Mouse (Mus musculus): ENCODE results near the gene 2310061I04Rik. TPM values are rescaled to one million over a fixed set of nuclear protein-coding genes. Genes with fewer than 3 reads are reported as not detected.
"Not testable (repeated sequence)": the region's sequence is repeated elsewhere in the genome, so short reads cannot be mapped to it uniquely, and the experiment has no call there.

The 2310061I04Rik gene
- polyA plus RNA-seq (2015; fragmentation: Nextera tagmentation; extraction: Ambion mirVana) = 20.5 and 21.7 TPM in 2 replicates

GRCm38 (mm10) chr17:35896781-35897643, at the start of gene 2310061I04Rik:
2310061I04Rik (minus strand) TSS chr17:35897431.
- no peaks in the 10 kb centered on the region; the same call in 1 of the 2 replicates for H3K4me1 ChIP-seq (replicated peaks; ENCODE audit: control insufficient read depth, insufficient read depth)
- peak within 1 kb of the TSS; percentile 85 for H3K27ac ChIP-seq (replicated peaks)
- H3K9me3 ChIP-seq (ENCODE audit: control insufficient read depth, low read length) = no peaks in the 10 kb centered on the region
- DNase-seq (ENCODE audit: low spot score) (peak; percentile 94), ATAC-seq (ENCODE audit: low FRiP score, low TSS enrichment) (peak; percentile 88)
- WGBS = under 1% methylated on average over 68 of the region's 86 CpGs
- H3K9ac ChIP-seq (ENCODE audit: low read length) = peak within 1 kb of the TSS; percentile 84
- TF ChIP-seq CTCF (IDR thresholded peaks at IDR 0.05; ENCODE audit: low read depth) = no peak
- peak within 1 kb of the TSS; percentile 85 for H3K4me3 ChIP-seq (ENCODE audit: low read depth, low read length)
- peaks cover 7% of the 10 kb centered on the region; the same call in 1 of the 2 replicates for H3K36me3 ChIP-seq (ENCODE audit: control insufficient read depth, insufficient read depth, low read length)
- H3K4me2 ChIP-seq (replicated peaks; ENCODE audit: low read depth) = peak within 1 kb of the TSS; percentile 99
- H3K27me3 ChIP-seq (ENCODE audit: control insufficient read depth, insufficient read depth, low read length) = no peaks in the 10 kb centered on the region

GRCm38 (mm10) chr17:35939941-35940340, 42.7 kb upstream of the 2310061I04Rik start:
- H3K4me2 ChIP-seq (replicated peaks; ENCODE audit: low read depth) = no peak overlapping the region
- no peaks in the 10 kb centered on the region for H3K27me3 ChIP-seq (ENCODE audit: control insufficient read depth, insufficient read depth, low read length)
- TF ChIP-seq EP300 (optimal IDR thresholded peaks at IDR 0.05) = no peak
- no peak for TF ChIP-seq CTCF (IDR thresholded peaks at IDR 0.05; ENCODE audit: low read depth)
- H3K27ac ChIP-seq (replicated peaks) = no peak overlapping the region
- no peaks in the 10 kb centered on the region for H3K36me3 ChIP-seq (ENCODE audit: control insufficient read depth, insufficient read depth, low read length)
- H3K4me1 ChIP-seq (replicated peaks; ENCODE audit: control insufficient read depth, insufficient read depth) = no peaks in the 10 kb centered on the region
- no peak overlapping the region for H3K4me3 ChIP-seq (ENCODE audit: low read depth, low read length)
- 71% methylated on average over 1 of the region's 1 CpGs for WGBS
- no peak overlapping the region for H3K9ac ChIP-seq (ENCODE audit: low read length)
- no peak for ATAC-seq (ENCODE audit: low FRiP score, low TSS enrichment)
- no peak for DNase-seq (ENCODE audit: low spot score)
- no peaks in the 10 kb centered on the region for H3K9me3 ChIP-seq (ENCODE audit: control insufficient read depth, low read length)

- 47% methylated on average over 2 of the region's 2 CpGs for WGBS
- Histone ChIP-seq H3K4me3 (ENCODE audit: low read depth, low read length) (no peak overlapping the region), H3K4me1 (replicated peaks; ENCODE audit: control insufficient read depth, insufficient read depth) (no peaks in the 10 kb centered on the region), H3K9me3 (ENCODE audit: control insufficient read depth, low read length) (no peaks in the 10 kb centered on the region), H3K4me2 (replicated peaks; ENCODE audit: low read depth) (no peak overlapping the region), H3K36me3 (ENCODE audit: control insufficient read depth, insufficient read depth, low read length) (no peaks in the 10 kb centered on the region), H3K27ac (replicated peaks) (no peak overlapping the region), H3K27me3 (ENCODE audit: control insufficient read depth, insufficient read depth, low read length) (no peaks in the 10 kb centered on the region), H3K9ac (ENCODE audit: low read length) (no peak overlapping the region)
- DNase-seq (ENCODE audit: low spot score) (no peak), ATAC-seq (ENCODE audit: low FRiP score, low TSS enrichment) (no peak)
- TF ChIP-seq CTCF (IDR thresholded peaks at IDR 0.05; ENCODE audit: low read depth) = no peak
- no peak for TF ChIP-seq EP300 (optimal IDR thresholded peaks at IDR 0.05)
Observed at GRCm38 (mm10) chr17:35939108-35939507, 41.9 kb upstream of the 2310061I04Rik start.

DNA sequence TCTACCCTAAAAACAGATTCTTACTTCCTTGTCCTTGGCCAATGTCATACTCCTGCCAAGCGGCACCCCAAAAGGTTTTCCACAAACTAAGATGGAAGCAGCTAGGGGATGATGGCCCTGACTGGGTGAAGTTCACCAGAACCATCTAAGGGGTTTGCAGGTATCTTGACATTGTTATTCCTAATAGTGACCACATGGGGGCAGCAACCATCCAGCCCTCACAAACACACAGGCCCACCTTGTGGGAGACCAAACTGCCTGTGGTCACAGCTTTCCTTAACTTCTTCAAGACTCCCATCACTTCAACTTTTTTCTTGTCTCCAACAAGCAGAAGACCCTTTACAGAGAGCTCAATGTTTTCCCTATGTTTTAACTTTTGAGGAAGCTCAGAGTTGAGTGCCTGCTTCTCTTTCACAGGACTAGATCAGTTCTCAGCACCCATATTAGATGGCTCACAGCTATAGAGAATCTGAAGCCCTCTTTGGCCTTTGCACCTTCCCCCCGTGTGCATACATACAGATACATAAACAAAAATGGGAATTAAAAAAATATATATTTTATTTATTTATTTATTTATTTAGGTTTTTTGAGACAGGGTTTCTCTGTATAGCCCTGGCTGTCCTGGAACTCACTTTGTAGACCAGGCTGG, 40.6 kb upstream of the 2310061I04Rik start:
- no peaks in the 10 kb centered on the region for H3K27me3 ChIP-seq (ENCODE audit: control insufficient read depth, insufficient read depth, low read length)
- DNase-seq (ENCODE audit: low spot score) = peak; percentile 43
- TF ChIP-seq CTCF (IDR thresholded peaks at IDR 0.05; ENCODE audit: low read depth) = peak; percentile 90
- no peak for TF ChIP-seq EP300 (optimal IDR thresholded peaks at IDR 0.05)
- no peaks in the 10 kb centered on the region for H3K9me3 ChIP-seq (ENCODE audit: control insufficient read depth, low read length)
- no peak overlapping the region for H3K4me2 ChIP-seq (replicated peaks; ENCODE audit: low read depth)
- H3K36me3 ChIP-seq (ENCODE audit: control insufficient read depth, insufficient read depth, low read length) = no peaks in the 10 kb centered on the region
- H3K4me3 ChIP-seq (ENCODE audit: low read depth, low read length) = no peak overlapping the region
- WGBS = 34% methylated on average over 2 of the region's 2 CpGs
- H3K4me1 ChIP-seq (replicated peaks; ENCODE audit: control insufficient read depth, insufficient read depth) = no peaks in the 10 kb centered on the region
- no peak overlapping the region for H3K27ac ChIP-seq (replicated peaks)
- H3K9ac ChIP-seq (ENCODE audit: low read length) = no peak overlapping the region
- ATAC-seq (ENCODE audit: low FRiP score, low TSS enrichment) = peak; percentile 57

- not testable (repeated sequence) for H3K36me3 ChIP-seq (ENCODE audit: control insufficient read depth, insufficient read depth, low read length); DNase-seq (ENCODE audit: low spot score); H3K4me1 ChIP-seq (replicated peaks; ENCODE audit: control insufficient read depth, insufficient read depth); H3K9me3 ChIP-seq (ENCODE audit: control insufficient read depth, low read length); H3K4me3 ChIP-seq (ENCODE audit: low read depth, low read length); H3K9ac ChIP-seq (ENCODE audit: low read length); H3K4me2 ChIP-seq (replicated peaks; ENCODE audit: low read depth); ATAC-seq (ENCODE audit: low FRiP score, low TSS enrichment); H3K27ac ChIP-seq (replicated peaks); H3K27me3 ChIP-seq (ENCODE audit: control insufficient read depth, insufficient read depth, low read length)
- 89% methylated on average over 14 of the region's 14 CpGs for WGBS
Observed at GRCm38 (mm10) chr17:35935763-35936162, 38.5 kb upstream of the 2310061I04Rik start.

- H3K9ac ChIP-seq (ENCODE audit: low read length) = no peak overlapping the region
- WGBS = 88% methylated on average over 4 of the region's 4 CpGs
- DNase-seq (ENCODE audit: low spot score) (no peak), ATAC-seq (ENCODE audit: low FRiP score, low TSS enrichment) (no peak)
- peaks cover 24% of the 10 kb centered on the region for H3K36me3 ChIP-seq (ENCODE audit: control insufficient read depth, insufficient read depth, low read length)
- H3K4me3 ChIP-seq (ENCODE audit: low read depth, low read length) = no peak overlapping the region
- H3K4me2 ChIP-seq (replicated peaks; ENCODE audit: low read depth) = no peak overlapping the region
- no peak overlapping the region for H3K27ac ChIP-seq (replicated peaks)
- H3K9me3 ChIP-seq (ENCODE audit: control insufficient read depth, low read length) = no peaks in the 10 kb centered on the region
- no peaks in the 10 kb centered on the region for H3K4me1 ChIP-seq (replicated peaks; ENCODE audit: control insufficient read depth, insufficient read depth)
- TF ChIP-seq EP300 (optimal IDR thresholded peaks at IDR 0.05) (no peak), CTCF (IDR thresholded peaks at IDR 0.05; ENCODE audit: low read depth) (no peak)
- no peaks in the 10 kb centered on the region for H3K27me3 ChIP-seq (ENCODE audit: control insufficient read depth, insufficient read depth, low read length)
Observed at GRCm38 (mm10) chr17:35932608-35933007, 35.4 kb upstream of the 2310061I04Rik start.
